Mouse (Mus musculus): ENCODE measurements around the gene Popdc2.

DNA sequence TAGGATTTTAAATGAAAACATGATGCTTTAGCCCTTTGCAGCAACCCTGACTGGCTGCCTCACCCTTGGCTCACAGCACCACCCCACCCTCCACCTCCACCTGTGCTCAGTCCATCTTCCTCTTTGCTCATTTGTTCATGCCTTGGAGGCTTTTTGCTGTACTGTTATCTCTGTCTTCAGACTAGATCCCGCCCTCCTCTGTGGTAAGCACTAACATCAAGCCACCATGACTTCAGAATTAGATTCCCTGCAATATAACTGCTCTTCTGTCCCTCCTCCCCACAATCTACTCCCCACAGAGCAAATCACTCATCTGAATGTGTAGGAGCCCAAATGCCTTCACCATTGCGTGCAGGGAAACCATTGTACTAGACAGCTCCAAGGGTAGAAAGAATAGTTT lies 21.7 kb downstream of the Popdc2 start:
- TF ChIP-seq POLR2A (IDR thresholded peaks at IDR 0.05; ENCODE audit: extremely low read depth, insufficient read depth, low read length) (no peak), CTCF (IDR thresholded peaks at IDR 0.05; ENCODE audit: extremely low read depth, insufficient read depth, low read length) (no peak)
